Mouse (Mus musculus): ENCODE data around the gene Olfml3. TPM values are rescaled to one million over a fixed set of nuclear protein-coding genes. Genes with fewer than 3 reads are reported as not detected.
A peak's percentile ranks its signal among the peaks of the same experiment; 100 is the strongest.

Gene Olfml3
- total RNA-seq, 2 experiments from 2014 or later, result 2.6 to 8.3 TPM

- peak overlapping the region; percentile 12; the same call in 1 of the 2 replicates for H3K27ac ChIP-seq
- no peak overlapping the region for H3K4me3 ChIP-seq
- TF ChIP-seq CTCF (IDR thresholded peaks at IDR 0.05), result no peak
- DNase-seq, result no peak
- intact Hi-C loops (cut with DNase I), result no loop called here
These were observed 29.0 kb upstream of the Olfml3 start for GRCm38 (mm10) chr3:103766789-103767188.

- DNase-seq, result no peak
- H3K4me3 ChIP-seq, result no peak overlapping the region
- H3K27ac ChIP-seq, result no peak overlapping the region
- intact Hi-C loops (cut with DNase I), result no loop called here
- no peak for TF ChIP-seq CTCF (IDR thresholded peaks at IDR 0.05)
These were observed 21.6 kb upstream of the Olfml3 start for GRCm38 (mm10) chr3:103759261-103759970.

- TF ChIP-seq CTCF (IDR thresholded peaks at IDR 0.05), result 0 out of 2 replicates have a peak, but pooled peaks have one; percentile 4
- no peak overlapping the region for H3K4me3 ChIP-seq
- DNase-seq, result peak; percentile 33
- intact Hi-C loops (cut with DNase I), result no loop called here
- no peak overlapping the region for H3K27ac ChIP-seq
These were observed 20.7 kb upstream of the Olfml3 start for GRCm38 (mm10) chr3:103758456-103758855.

GRCm38 (mm10) chr3:103756920-103757319 is 19.1 kb upstream of the Olfml3 start:
- no peak for TF ChIP-seq CTCF (IDR thresholded peaks at IDR 0.05)
- Histone ChIP-seq H3K4me3 (no peak overlapping the region), H3K27ac (no peak overlapping the region)
- intact Hi-C loops (cut with DNase I), result no loop called here
- DNase-seq, result no peak

GRCm38 (mm10) chr3:103755351-103755750 is 17.6 kb upstream of the Olfml3 start:
- no peak for TF ChIP-seq CTCF (IDR thresholded peaks at IDR 0.05)
- H3K4me3 ChIP-seq, result no peak overlapping the region
- DNase-seq, result no peak
- H3K27ac ChIP-seq, result no peak overlapping the region
- intact Hi-C loops (cut with DNase I), result no loop called here

GRCm38 (mm10) chr3:103751558-103751957 is 13.8 kb upstream of the Olfml3 start:
- intact Hi-C loops (cut with DNase I), result no loop called here
- DNase-seq, result no peak
- Histone ChIP-seq H3K27ac (no peak overlapping the region), H3K4me3 (no peak overlapping the region)
- TF ChIP-seq CTCF (IDR thresholded peaks at IDR 0.05), result no peak

- TF ChIP-seq CTCF (IDR thresholded peaks at IDR 0.05), result no peak
- no peak overlapping the region for H3K4me3 ChIP-seq
- no peak overlapping the region for H3K27ac ChIP-seq
- no peak for DNase-seq
- intact Hi-C loops (cut with DNase I), result no loop called here
These were observed 8.9 kb upstream of the Olfml3 start for GRCm38 (mm10) chr3:103746711-103747110.

- no peak overlapping the region for H3K27ac ChIP-seq
- no peak for TF ChIP-seq CTCF (IDR thresholded peaks at IDR 0.05)
- H3K4me3 ChIP-seq, result no peak overlapping the region
- intact Hi-C loops (cut with DNase I), result no loop called here
- DNase-seq, result no peak
These were observed 7.4 kb upstream of the Olfml3 start for GRCm38 (mm10) chr3:103745001-103745770.

GRCm38 (mm10) chr3:103743208-103743607 is 5.4 kb upstream of the Olfml3 start:
- intact Hi-C loops (cut with DNase I), result no loop called here
- TF ChIP-seq CTCF (IDR thresholded peaks at IDR 0.05), result no peak
- no peak overlapping the region for H3K27ac ChIP-seq
- DNase-seq, result no peak
- no peak overlapping the region for H3K4me3 ChIP-seq

- H3K27ac ChIP-seq, result no peak overlapping the region
- no peak overlapping the region for H3K4me3 ChIP-seq
- no peak for TF ChIP-seq CTCF (IDR thresholded peaks at IDR 0.05)
- DNase-seq, result no peak
- intact Hi-C loops (cut with DNase I), result no loop called here
These were observed 2.5 kb upstream of the Olfml3 start for GRCm38 (mm10) chr3:103740342-103740741.

GRCm38 (mm10) chr3:103739329-103739728 is 1.5 kb upstream of the Olfml3 start, which contains the start of gene Gm10964:
Gene Gm10964, plus strand, starts transcription at chr3:103739366.
- H3K4me3 ChIP-seq, result peak within 1 kb of the TSS; percentile 68
- DNase-seq, result no peak
- H3K27ac ChIP-seq, result peak within 1 kb of the TSS; percentile 72
- intact Hi-C loops (cut with DNase I), result loop anchor here (2.0 to 5.0 kb wide), 4 partner anchors 49 to 307 kb away; partner anchors contain the start of genes Ap4b1, Dclre1b and Gm43064
- TF ChIP-seq CTCF (IDR thresholded peaks at IDR 0.05), result no peak

GRCm38 (mm10) chr3:103737061-103737754 is 593 bp downstream of the Olfml3 start:
- no peak for TF ChIP-seq CTCF (IDR thresholded peaks at IDR 0.05)
- intact Hi-C loops (cut with DNase I), result loop anchor here (5.0 kb wide), 3 partner anchors 70 to 305 kb away; partner anchors contain the start of genes Ap4b1, Dclre1b and Gm43064
- peak overlapping the region; percentile 68 for H3K4me3 ChIP-seq
- peak overlapping the region; percentile 72 for H3K27ac ChIP-seq
- DNase-seq, result peak; percentile 61

Data from gastrocnemius, adult 2 months (tissue).